Mouse (Mus musculus): ENCODE results near the gene Gm49405. TPM values are rescaled to one million over a fixed set of nuclear protein-coding genes. Genes with fewer than 3 reads are reported as not detected.
"Not testable (repeated sequence)": the region's sequence is repeated elsewhere in the genome, so short reads cannot be mapped to it uniquely, and the experiment has no call there.

Gm49405 gene
- polyA plus RNA-seq, 1 experiment from 2014 or later: 5.5 TPM

DNA sequence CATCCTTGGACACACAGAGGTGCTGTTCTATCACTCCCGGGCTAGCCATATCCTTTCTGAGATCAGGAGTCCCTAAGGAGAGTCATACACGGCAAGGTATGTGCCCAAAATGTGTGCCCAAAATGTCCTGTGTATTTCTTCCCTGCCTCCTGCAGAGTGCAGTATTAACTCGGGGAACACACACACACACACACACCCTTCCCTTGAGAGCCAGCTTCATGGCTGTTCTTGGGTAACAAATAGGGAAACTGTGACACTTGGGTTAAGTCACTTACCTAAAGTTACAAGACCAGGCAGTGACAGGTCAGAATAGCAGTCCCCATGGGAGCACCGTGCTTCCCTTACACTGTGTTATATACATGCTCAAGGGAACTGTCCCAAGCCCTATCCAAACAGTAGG, 36.4 kb upstream of the Gm49405 start:
- no peak overlapping the region for H3K4me3 ChIP-seq (replicated peaks)
- WGBS: 75% methylated on average over 4 of the region's 4 CpGs
- H3K27ac ChIP-seq: no peak overlapping the region
- no peak overlapping the region for H3K4me2 ChIP-seq
- H3K4me1 ChIP-seq (replicated peaks): 0 out of 2 replicates have a peak, but pooled peaks cover 3% of the 10 kb centered on the region
- H3K27me3 ChIP-seq: no peaks in the 10 kb centered on the region
- no peaks in the 10 kb centered on the region for H3K9me3 ChIP-seq
- no peak overlapping the region for H3K9ac ChIP-seq (replicated peaks)
- H3K36me3 ChIP-seq: no peaks in the 10 kb centered on the region
- no peak for ATAC-seq (ENCODE audit: insufficient number of reproducible peaks, insufficient read depth, low FRiP score, low TSS enrichment, low read depth)

DNA sequence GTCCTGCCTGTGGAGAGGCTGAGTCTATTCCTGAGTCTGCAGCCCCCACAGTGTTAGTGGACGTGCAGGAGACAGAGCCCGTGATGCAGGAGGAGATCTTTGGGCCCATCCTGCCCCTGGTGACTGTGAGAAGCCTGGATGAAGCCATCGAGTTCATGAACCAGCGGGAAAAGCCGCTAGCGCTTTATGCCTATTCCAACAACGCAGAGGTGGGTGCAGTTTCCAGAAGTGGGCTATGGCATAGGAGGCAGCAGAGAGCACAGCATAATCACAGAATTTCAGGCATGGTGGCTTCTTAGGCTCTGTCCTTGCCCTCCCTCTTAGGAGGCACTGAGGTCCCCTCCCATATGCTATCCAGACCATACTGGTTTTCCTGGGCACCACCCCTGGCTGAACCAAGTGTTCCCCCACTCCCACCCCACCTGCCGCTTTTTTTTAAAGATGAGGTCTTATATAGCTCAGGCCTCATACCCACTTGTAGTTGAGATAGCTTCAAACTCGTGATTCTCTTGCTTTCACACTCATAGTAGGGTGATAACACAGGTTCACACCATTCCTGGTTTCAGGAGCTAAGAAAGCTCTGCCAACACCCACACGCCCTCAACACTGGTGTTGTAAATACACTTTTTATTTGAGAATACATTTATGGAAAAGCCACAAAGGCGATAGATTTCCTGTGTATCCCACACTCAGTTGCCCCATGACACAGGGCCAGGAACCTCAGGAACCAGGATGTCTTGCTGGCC, 33.9 kb upstream of the Gm49405 start:
- Histone ChIP-seq H3K9me3 (no peaks in the 10 kb centered on the region), H3K36me3 (no peaks in the 10 kb centered on the region), H3K27me3 (0 out of 2 replicates have a peak, but pooled peaks cover 3% of the 10 kb centered on the region), H3K4me3 (replicated peaks) (no peak overlapping the region), H3K4me1 (replicated peaks) (0 out of 2 replicates have a peak, but pooled peaks cover 7% of the 10 kb centered on the region), H3K4me2 (no peak overlapping the region), H3K9ac (replicated peaks) (no peak overlapping the region), H3K27ac (no peak overlapping the region)
- ATAC-seq (ENCODE audit: insufficient number of reproducible peaks, insufficient read depth, low FRiP score, low TSS enrichment, low read depth): no peak
- WGBS: 70% methylated on average over 11 of the region's 11 CpGs

DNA sequence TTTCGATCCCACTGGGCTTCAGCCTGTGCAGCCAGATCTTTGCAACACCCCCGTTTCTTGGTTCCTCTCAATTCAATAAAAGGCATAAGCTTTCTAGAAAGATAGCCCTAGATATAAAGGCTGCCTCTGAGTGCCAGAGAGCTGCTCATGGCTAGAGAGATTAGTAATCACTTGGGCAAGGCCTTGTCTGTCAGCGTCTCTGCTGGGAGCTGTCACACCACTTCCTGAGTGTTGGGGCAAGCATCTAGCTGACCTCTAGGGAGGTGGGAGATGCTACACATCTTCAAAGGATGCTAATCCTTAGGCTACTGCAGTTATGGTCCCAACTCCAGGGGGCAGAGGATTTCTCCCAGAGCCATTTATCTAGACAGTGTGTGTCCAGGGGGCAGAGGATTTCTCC, 33.2 kb upstream of the Gm49405 start:
- Histone ChIP-seq H3K4me1 (replicated peaks) (0 out of 2 replicates have a peak, but pooled peaks cover 8% of the 10 kb centered on the region), H3K27ac (no peak overlapping the region), H3K9ac (replicated peaks) (no peak overlapping the region), H3K9me3 (no peaks in the 10 kb centered on the region), H3K36me3 (no peaks in the 10 kb centered on the region), H3K4me2 (no peak overlapping the region), H3K4me3 (replicated peaks) (no peak overlapping the region), H3K27me3 (0 out of 2 replicates have a peak, but pooled peaks cover 3% of the 10 kb centered on the region)
- 51% methylated on average over 3 of the region's 3 CpGs for WGBS
- ATAC-seq (ENCODE audit: insufficient number of reproducible peaks, insufficient read depth, low FRiP score, low TSS enrichment, low read depth): no peak

DNA sequence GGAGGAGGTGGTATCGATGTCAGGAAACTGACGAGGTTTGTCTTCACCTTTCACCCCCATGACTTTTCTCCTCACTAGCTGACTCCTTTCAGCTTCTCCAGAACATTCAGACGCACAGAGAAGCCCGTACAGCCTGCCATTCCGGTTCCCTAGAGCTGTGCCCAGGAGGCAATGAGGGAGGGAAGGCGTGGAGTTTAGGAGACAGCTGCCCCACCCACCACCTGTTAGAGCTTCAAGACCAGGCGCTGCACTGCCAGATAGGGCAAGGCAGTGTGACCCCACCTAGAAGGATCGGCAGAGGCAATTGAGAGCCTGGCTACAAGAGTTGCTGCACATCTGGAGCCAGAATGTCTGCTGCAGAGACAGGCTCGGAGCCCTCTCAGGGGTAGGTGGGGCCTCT, 28.2 kb upstream of the Gm49405 start, which contains the start of gene Aldh3b2:
Gene Aldh3b2 (plus strand): TSS at position 100 of the 400 bp plus-strand sequence.
- H3K4me3 ChIP-seq (replicated peaks): no peak within 1 kb of the TSS
- no peak within 1 kb of the TSS for H3K9ac ChIP-seq (replicated peaks)
- H3K9me3 ChIP-seq: no peaks in the 10 kb centered on the region
- 0 out of 2 replicates have a peak, but pooled peaks cover 14% of the 10 kb centered on the region for H3K4me1 ChIP-seq (replicated peaks)
- no peak within 1 kb of the TSS for H3K27ac ChIP-seq
- WGBS: 23% methylated on average over 9 of the region's 9 CpGs
- no peak within 1 kb of the TSS for H3K4me2 ChIP-seq
- no peak for ATAC-seq (ENCODE audit: insufficient number of reproducible peaks, insufficient read depth, low FRiP score, low TSS enrichment, low read depth)
- 0 out of 2 replicates have a peak, but pooled peaks cover 3% of the 10 kb centered on the region for H3K27me3 ChIP-seq
- no peaks in the 10 kb centered on the region for H3K36me3 ChIP-seq

DNA sequence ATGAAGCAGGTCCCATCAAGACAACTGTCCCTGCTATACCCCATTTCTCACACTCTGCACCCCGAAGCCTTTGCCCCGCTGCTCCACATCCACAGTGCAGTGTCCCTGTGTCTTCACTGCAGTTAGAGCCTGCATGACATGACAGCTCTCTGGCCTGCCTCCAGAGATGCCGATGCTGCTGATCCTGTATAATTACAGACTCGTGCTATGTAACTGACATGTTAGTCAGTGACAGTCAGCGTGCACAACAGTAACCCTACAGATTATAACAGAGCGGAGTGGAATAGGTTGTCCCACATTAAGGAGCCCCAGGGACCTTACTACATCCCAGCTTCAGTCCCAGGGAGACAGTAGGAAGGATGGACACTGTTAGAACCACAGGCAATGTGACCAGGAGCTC, 25.8 kb upstream of the Gm49405 start:
- not testable (repeated sequence) for H3K9ac ChIP-seq (replicated peaks); H3K36me3 ChIP-seq; H3K27me3 ChIP-seq; H3K4me2 ChIP-seq; H3K4me1 ChIP-seq (replicated peaks); H3K4me3 ChIP-seq (replicated peaks); ATAC-seq (ENCODE audit: insufficient number of reproducible peaks, insufficient read depth, low FRiP score, low TSS enrichment, low read depth); H3K27ac ChIP-seq; H3K9me3 ChIP-seq
- 82% methylated on average over 6 of the region's 6 CpGs for WGBS

DNA sequence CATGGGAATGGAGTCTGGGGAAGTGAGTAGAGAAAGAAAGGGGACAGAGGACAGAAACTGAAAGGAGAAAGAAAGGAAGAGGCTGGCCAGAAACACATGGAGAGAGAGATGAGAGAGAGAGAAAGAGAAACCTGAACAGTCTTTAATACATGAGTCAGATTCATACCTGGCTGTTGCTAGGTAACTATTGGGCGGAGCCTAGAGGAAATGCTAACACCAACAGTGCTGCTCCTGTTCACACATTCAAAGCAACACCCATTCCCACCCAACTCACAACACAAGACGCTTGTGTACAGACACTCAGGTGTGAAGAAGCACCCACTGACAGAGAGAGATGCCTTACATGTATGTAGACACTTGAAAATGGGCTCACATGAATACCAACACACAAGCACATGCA, 24.6 kb upstream of the Gm49405 start:
- WGBS: 75% methylated on average over 2 of the region's 2 CpGs
- H3K27ac ChIP-seq: no peak overlapping the region
- no peaks in the 10 kb centered on the region for H3K36me3 ChIP-seq

DNA sequence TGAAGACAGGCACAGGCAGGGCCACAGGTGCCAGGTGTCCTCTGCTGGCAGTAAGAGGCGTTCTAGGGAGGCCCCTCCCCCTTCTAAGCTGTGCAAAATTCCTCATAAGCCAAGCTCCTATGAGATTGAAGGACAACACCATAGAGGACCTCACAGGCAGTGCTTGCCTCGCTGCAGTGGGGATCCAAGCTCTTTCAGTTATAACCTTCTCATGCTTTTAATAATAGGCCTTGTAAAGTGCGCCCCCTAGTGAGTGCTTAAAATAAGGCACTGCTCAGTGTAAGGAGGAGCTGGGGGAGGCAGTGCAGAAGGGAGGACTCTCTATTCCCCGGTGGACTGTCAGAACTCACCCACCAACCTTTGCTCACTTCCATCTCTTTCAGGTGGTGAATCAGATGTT, 20.1 kb upstream of the Gm49405 start:
- Histone ChIP-seq H3K9me3 (no peaks in the 10 kb centered on the region), H3K4me1 (replicated peaks) (peaks cover 17% of the 10 kb centered on the region), H3K4me3 (replicated peaks) (no peak overlapping the region), H3K4me2 (no peak overlapping the region), H3K36me3 (no peaks in the 10 kb centered on the region), H3K27ac (no peak overlapping the region), H3K9ac (replicated peaks) (no peak overlapping the region), H3K27me3 (no peaks in the 10 kb centered on the region)
- peak; percentile 46; the same call in 1 of the 2 replicates for ATAC-seq (ENCODE audit: insufficient number of reproducible peaks, insufficient read depth, low FRiP score, low TSS enrichment, low read depth)
- WGBS: 12% methylated on average over 4 of the region's 4 CpGs

More for the DNA sequence above, 24.6 kb upstream of the Gm49405 start:
- H3K4me2 ChIP-seq: no peak overlapping the region
- no peak overlapping the region for H3K4me3 ChIP-seq (replicated peaks)
- no peaks in the 10 kb centered on the region for H3K27me3 ChIP-seq
- H3K9ac ChIP-seq (replicated peaks): no peak overlapping the region
- H3K9me3 ChIP-seq: no peaks in the 10 kb centered on the region
- 0 out of 2 replicates have a peak, but pooled peaks cover 7% of the 10 kb centered on the region for H3K4me1 ChIP-seq (replicated peaks)
- no peak for ATAC-seq (ENCODE audit: insufficient number of reproducible peaks, insufficient read depth, low FRiP score, low TSS enrichment, low read depth)

DNA sequence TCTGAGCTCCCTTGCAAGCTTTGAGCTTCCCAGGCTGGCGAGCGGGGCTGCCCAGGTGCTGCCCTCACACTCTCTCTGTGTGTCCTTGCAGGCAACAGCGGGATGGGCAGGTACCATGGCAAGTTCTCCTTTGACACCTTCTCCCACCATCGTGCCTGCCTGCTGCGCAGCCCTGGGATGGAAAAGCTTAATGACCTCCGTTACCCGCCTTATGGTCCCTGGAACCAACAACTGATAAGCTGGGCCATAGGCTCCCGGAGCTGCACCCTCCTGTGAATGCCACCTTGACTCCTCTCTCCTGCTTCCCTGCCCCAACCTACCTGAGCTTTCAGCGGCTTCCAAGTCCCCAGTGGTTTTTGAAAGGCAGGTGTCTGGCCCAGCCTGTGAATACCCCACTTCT, 19.5 kb upstream of the Gm49405 start:
- H3K9me3 ChIP-seq: no peaks in the 10 kb centered on the region
- H3K4me1 ChIP-seq (replicated peaks): peaks cover 21% of the 10 kb centered on the region
- 76% methylated on average over 9 of the region's 9 CpGs for WGBS
- ATAC-seq (ENCODE audit: insufficient number of reproducible peaks, insufficient read depth, low FRiP score, low TSS enrichment, low read depth): no peak
- no peaks in the 10 kb centered on the region for H3K27me3 ChIP-seq
- no peaks in the 10 kb centered on the region for H3K36me3 ChIP-seq
- no peak overlapping the region for H3K27ac ChIP-seq
- H3K4me3 ChIP-seq (replicated peaks): no peak overlapping the region
- H3K9ac ChIP-seq (replicated peaks): no peak overlapping the region
- no peak overlapping the region for H3K4me2 ChIP-seq

DNA sequence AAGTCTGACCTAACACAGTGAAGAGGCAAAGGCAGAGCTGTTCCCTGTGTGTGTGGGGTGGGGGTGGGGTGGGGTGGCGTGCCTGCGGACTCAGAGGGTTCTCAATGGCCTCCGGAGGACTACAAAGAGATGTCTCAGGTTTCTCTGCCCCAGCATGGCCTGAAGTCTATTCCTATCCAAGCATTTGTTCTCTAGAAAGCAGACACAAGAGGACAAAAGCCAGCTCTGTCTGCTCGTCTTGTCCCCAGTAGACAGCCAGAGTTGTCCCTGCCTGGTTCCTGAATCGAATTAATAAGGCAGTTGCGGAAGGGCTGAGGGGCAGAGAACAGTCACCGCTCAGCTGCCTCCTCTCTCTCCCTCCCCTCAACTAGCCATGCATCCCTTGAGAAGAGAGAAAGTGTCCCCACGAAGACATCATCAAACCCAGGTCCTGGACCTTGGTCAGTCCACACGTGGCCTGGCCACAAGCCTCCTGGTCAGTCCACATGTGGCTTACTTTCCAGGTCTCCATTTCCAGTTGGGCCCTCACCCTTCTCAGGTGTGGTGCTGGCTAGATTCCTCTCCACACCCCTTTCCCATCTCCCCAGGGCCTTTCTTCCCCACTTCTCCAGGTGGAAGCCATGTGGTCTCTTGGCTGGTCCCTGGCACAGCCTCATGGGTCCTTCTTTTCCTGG, 16.8 kb upstream of the Gm49405 start:
- H3K36me3 ChIP-seq: no peaks in the 10 kb centered on the region
- no peaks in the 10 kb centered on the region; the same call in 1 of the 2 replicates for H3K9me3 ChIP-seq
- WGBS: 49% methylated on average over 9 of the region's 9 CpGs
- peak overlapping the region; percentile 37; the same call in 1 of the 2 replicates for H3K27ac ChIP-seq
- no peak overlapping the region for H3K9ac ChIP-seq (replicated peaks)
- H3K4me3 ChIP-seq (replicated peaks): no peak overlapping the region
- peaks cover 35% of the 10 kb centered on the region for H3K4me1 ChIP-seq (replicated peaks)
- no peak for ATAC-seq (ENCODE audit: insufficient number of reproducible peaks, insufficient read depth, low FRiP score, low TSS enrichment, low read depth)
- H3K27me3 ChIP-seq: no peaks in the 10 kb centered on the region
- no peak overlapping the region for H3K4me2 ChIP-seq

DNA sequence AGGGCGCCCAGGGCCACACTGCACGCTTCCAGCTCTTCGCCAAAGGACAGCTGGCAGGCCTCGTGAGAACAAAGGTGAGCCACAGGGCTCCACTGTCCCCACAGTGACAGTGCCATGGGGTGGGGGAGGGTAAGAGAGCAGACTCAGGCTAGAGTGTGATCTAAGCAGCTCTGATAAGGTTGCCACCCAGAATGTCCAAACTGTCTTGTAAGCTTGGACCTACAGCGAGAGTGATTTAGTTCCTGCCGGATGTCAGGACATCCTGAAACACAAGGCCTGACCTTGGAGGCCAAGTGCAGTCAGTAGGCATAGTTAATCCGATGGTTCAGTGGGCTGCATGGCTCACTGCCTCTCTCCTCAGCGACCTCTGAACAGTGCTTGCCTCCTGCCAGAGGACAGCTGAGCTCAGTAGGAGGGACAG, 15.2 kb upstream of the Gm49405 start:
- 43% methylated on average over 8 of the region's 8 CpGs for WGBS
- H3K36me3 ChIP-seq: no peaks in the 10 kb centered on the region
- no peaks in the 10 kb centered on the region for H3K27me3 ChIP-seq
- H3K4me2 ChIP-seq: no peak overlapping the region
- ATAC-seq (ENCODE audit: insufficient number of reproducible peaks, insufficient read depth, low FRiP score, low TSS enrichment, low read depth): no peak
- H3K4me3 ChIP-seq (replicated peaks): no peak overlapping the region
- H3K9ac ChIP-seq (replicated peaks): no peak overlapping the region
- peaks cover 35% of the 10 kb centered on the region for H3K4me1 ChIP-seq (replicated peaks)
- H3K27ac ChIP-seq: peak overlapping the region; percentile 53; the same call in 1 of the 2 replicates
- H3K9me3 ChIP-seq: no peaks in the 10 kb centered on the region; the same call in 1 of the 2 replicates

DNA sequence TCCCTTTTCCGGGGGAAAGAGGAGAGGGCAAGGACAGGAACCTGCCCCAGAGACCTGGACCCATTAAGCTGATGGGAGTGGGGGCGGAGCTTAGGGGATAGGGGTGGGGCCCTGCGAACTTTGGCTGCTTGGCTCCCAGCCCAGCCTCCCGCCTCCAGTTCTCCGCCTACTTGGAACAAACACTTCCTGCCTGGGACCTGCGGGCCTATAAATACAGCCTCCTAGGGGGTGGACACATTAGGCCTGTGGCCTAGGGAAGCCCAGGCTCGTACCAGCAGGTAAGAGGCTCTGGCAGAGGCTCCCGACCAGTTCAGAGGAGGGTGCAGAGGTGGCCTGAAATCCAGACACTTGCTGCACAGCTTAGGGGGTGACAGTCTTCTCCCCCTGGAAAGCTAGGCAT, 14.1 kb upstream of the Gm49405 start, which contains the start of gene Acy3:
Gene Acy3 (plus strand): TSS at position 237 of the 400 bp plus-strand sequence.
- Histone ChIP-seq H3K4me2 (peak within 1 kb of the TSS; percentile 33), H3K4me3 (replicated peaks) (peak within 1 kb of the TSS; percentile 17; the same call in 1 of the 2 replicates), H3K27ac (peak within 1 kb of the TSS; percentile 53; the same call in 1 of the 2 replicates), H3K9me3 (no peaks in the 10 kb centered on the region; the same call in 1 of the 2 replicates), H3K27me3 (0 out of 2 replicates have a peak, but pooled peaks cover 5% of the 10 kb centered on the region), H3K4me1 (replicated peaks) (peaks cover 35% of the 10 kb centered on the region), H3K9ac (replicated peaks) (peak within 1 kb of the TSS; percentile 8; the same call in 1 of the 2 replicates), H3K36me3 (no peaks in the 10 kb centered on the region)
- peak; percentile 39; the same call in 1 of the 2 replicates for ATAC-seq (ENCODE audit: insufficient number of reproducible peaks, insufficient read depth, low FRiP score, low TSS enrichment, low read depth)
- WGBS: 14% methylated on average over 8 of the region's 8 CpGs
